Mouse (Mus musculus) spleen, adult 2 months (tissue): ENCODE data around the gene Lce1m. TPM values are rescaled to one million over a fixed set of nuclear protein-coding genes. Genes with fewer than 3 reads are reported as not detected.
"Not testable (repeated sequence)": the region's sequence is repeated elsewhere in the genome, so short reads cannot be mapped to it uniquely, and the experiment has no call there.

Experiments used
- DNase-seq, 2 experiments: peaks; one replicate each; pipeline versions ENCODE4 v3.0.0 to v3.0.0-alpha.2; 2012 to 2021; ENCODE audit warnings: low spot score in 2 of 2, low read depth in 1 of 2
- H3K27ac ChIP-seq: fragments of 200-500 bp; 2 replicates; pipeline ENCODE4 v1.5.1; 2012; ENCODE audit warnings: low read length, inconsistent platforms; ENCODE audit not compliant: insufficient read depth
- H3K27me3 ChIP-seq: fragments of 200-500 bp; 2 replicates; pipeline ENCODE4 v1.6.1; 2012; ENCODE audit warnings: mild to moderate bottlenecking, moderate library complexity, low read length, inconsistent platforms; ENCODE audit not compliant: control insufficient read depth, insufficient read depth
- H3K36me3 ChIP-seq: fragments of 200-500 bp; 2 replicates; pipeline ENCODE4 v1.6.1; 2012; ENCODE audit warnings: mild to moderate bottlenecking, low read length, inconsistent platforms; ENCODE audit not compliant: control insufficient read depth, insufficient read depth
- H3K4me1 ChIP-seq: fragments of 200-500 bp; 2 replicates; pipeline ENCODE4 v1.6.1; 2011; ENCODE audit warnings: inconsistent platforms; ENCODE audit not compliant: control insufficient read depth, insufficient read depth, insufficient read length
- H3K4me3 ChIP-seq: fragments of 200-500 bp; 2 replicates; pipeline ENCODE4 v1.5.1; 2011; ENCODE audit warnings: mild to moderate bottlenecking, inconsistent platforms; ENCODE audit not compliant: insufficient read depth, insufficient read length; ENCODE audit errors: extremely low read depth
- CTCF ChIP-seq: fragments of 200-500 bp; IDR thresholded peaks from 2 replicates; pipeline ENCODE4 v1.5.1; 2011; ENCODE audit warnings: mild to moderate bottlenecking, inconsistent platforms; ENCODE audit not compliant: insufficient read depth, insufficient read length, insufficient replicate concordance; ENCODE audit errors: extremely low read depth
- POLR2A ChIP-seq: fragments of 200-500 bp; IDR thresholded peaks from 2 replicates; pipeline ENCODE4 v1.6.1; 2011; ENCODE audit warnings: low read depth, low read length, inconsistent platforms
- WGBS: fragments of 180-500 bp; shearing (Covaris S2); methylation state at CpG from one replicate; pipeline ENCODE4 v1.1.7; 2018; 5-methylcytosine and 5-hydroxymethylcytosine counted together
- polyA plus RNA-seq: library from polyadenylated mRNA; depleted of rRNA; stranded (reverse); fragments of >200 nt; gene quantifications from 2 replicates; pipeline ENCODE4 v1.2.3, GENCODE M21; 2012; rRNA removed

Gene Lce1m
- not detected in 2 replicates for polyA plus RNA-seq

DNA sequence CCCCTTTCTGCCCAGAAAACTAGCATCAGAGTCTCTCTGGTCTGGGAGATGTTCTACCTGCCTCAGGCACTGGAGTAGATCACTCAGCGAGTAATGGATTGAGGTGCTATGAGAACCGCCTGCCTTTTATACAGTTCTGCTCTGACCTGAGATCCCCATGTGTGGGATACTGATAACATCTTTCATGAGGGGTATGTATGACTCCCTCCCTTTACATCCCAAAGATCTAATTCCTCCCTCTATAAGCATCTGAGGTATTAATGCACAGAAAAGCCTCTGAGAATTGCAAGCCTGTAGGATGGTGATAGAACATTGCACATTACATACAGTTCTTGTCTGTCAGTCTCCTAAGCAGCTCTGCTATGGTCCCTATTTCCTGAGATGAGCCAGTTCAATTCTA, at the start of gene Lce1m:
Gene Lce1m (minus strand): TSS at position 101 of the 400 bp plus-strand sequence.
- WGBS: 91% methylated on average over 2 of the region's 2 CpGs
- no peak within 1 kb of the TSS for H3K27ac ChIP-seq
- H3K27me3 ChIP-seq: no peaks in the 10 kb centered on the region
- no peaks in the 10 kb centered on the region for H3K36me3 ChIP-seq
- TF ChIP-seq POLR2A (no peak), CTCF (no peak)
- no peak for DNase-seq
- no peak within 1 kb of the TSS for H3K4me3 ChIP-seq
- no peaks in the 10 kb centered on the region for H3K4me1 ChIP-seq

DNA sequence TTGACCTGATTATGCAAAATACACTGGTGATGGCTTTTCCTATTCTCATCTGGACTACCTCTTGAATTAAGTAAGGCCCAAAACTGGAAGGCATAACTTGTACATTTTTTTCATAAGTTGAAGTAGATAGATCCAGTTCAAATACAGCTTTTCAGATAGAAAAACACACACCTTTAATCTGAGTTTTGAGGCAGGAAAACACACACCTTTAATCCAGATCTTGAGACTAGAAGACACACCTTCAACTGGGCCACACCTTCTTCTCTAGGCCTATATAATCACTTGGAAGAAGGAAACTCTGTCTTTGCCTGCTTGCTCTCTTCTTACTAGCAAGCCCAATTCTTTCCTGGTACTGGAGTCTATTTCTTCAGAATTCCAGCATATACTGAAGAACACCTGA, 49.7 kb upstream of the Lce1m start, which contains the start of gene Gm4858:
Gene Gm4858 (plus strand): TSS at position 301 of the 400 bp plus-strand sequence.
- not testable (repeated sequence) for H3K36me3 ChIP-seq, DNase-seq, H3K4me3 ChIP-seq, H3K27me3 ChIP-seq, H3K4me1 ChIP-seq, H3K27ac ChIP-seq

DNA sequence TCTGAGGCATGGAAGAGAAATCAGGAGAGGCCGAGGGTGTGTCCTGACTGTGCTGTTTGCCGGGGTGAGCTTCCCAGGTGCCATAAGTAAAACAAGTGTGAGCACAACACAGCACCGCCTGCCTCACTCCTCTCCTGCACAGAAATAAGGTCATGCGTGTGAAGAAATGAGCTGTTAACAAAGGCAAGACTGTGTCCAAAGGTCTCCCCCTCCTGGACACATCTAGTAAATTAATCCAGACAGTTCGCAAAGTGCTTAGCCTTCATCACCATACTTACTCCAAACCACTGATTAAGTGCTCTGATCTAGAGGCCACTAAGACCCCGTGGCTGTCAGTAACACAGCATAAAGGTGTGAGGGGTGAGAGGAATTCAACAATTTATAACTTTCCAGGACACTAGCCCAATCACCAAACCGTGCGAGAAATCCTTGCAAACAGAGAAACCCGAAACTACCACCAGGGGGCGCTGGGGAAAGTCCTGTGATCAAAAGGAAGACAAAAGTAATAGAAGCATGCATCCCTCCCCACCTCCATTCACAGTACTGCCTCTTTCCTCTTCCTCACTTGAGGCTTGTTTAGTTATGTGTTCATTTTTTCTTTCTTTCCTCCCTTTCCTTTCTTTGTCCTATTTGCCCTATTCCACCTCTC, 34.1 kb upstream of the Lce1m start:
- Histone ChIP-seq H3K27ac (no peak overlapping the region), H3K4me1 (no peaks in the 10 kb centered on the region), H3K27me3 (no peaks in the 10 kb centered on the region), H3K4me3 (no peak overlapping the region), H3K36me3 (no peaks in the 10 kb centered on the region)
- TF ChIP-seq CTCF (no peak), POLR2A (no peak)
- WGBS: 65% methylated on average over 10 of the region's 10 CpGs
- no peak for DNase-seq

DNA sequence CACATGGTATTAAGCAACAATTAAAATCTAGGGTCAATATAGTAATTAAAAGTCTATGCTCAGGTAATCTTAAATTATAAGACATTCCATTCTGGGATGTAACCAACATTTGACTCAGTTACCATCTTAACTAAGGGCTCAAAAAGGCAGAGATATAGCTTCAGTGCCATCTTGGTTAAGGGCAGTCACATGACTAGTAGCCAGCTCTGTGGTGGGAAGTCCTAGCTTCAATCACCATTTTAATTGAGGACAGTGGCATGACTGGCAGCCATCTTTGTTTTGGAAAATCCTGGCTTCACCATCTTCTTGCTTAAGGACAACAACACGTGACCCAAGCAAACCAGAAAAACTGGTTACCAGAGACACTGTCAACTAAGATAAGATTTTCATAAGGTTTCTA, 31.3 kb upstream of the Lce1m start:
- no peak for DNase-seq
- 88% methylated on average over 1 of the region's 1 CpGs for WGBS
- H3K27ac ChIP-seq: no peak overlapping the region
- H3K36me3 ChIP-seq: no peaks in the 10 kb centered on the region
- no peaks in the 10 kb centered on the region for H3K4me1 ChIP-seq
- H3K4me3 ChIP-seq: no peak overlapping the region
- H3K27me3 ChIP-seq: no peaks in the 10 kb centered on the region
- no peak for TF ChIP-seq POLR2A
- TF ChIP-seq CTCF: no peak

- no peak for DNase-seq
- no peak for TF ChIP-seq POLR2A
- TF ChIP-seq CTCF: no peak
- Histone ChIP-seq H3K27ac (no peak overlapping the region), H3K4me3 (no peak overlapping the region), H3K27me3 (no peaks in the 10 kb centered on the region), H3K4me1 (no peaks in the 10 kb centered on the region), H3K36me3 (no peaks in the 10 kb centered on the region)
- WGBS: 45% methylated on average over 5 of the region's 5 CpGs
Observed at GRCm38 (mm10) chr3:93031450-93031849, 12.6 kb upstream of the Lce1m start.

- 87% methylated on average over 2 of the region's 2 CpGs for WGBS
- DNase-seq: no peak
- Histone ChIP-seq H3K4me3 (no peak overlapping the region), H3K27ac (no peak overlapping the region), H3K27me3 (no peaks in the 10 kb centered on the region), H3K4me1 (no peaks in the 10 kb centered on the region), H3K36me3 (no peaks in the 10 kb centered on the region)
- TF ChIP-seq CTCF (no peak), POLR2A (no peak)
Observed at GRCm38 (mm10) chr3:93025486-93025885, 6.6 kb upstream of the Lce1m start.

- WGBS: 69% methylated on average over 3 of the region's 3 CpGs
- Histone ChIP-seq H3K4me1 (no peaks in the 10 kb centered on the region), H3K27me3 (no peaks in the 10 kb centered on the region), H3K4me3 (no peak overlapping the region), H3K36me3 (no peaks in the 10 kb centered on the region), H3K27ac (no peak overlapping the region)
- no peak for DNase-seq
- TF ChIP-seq CTCF (no peak), POLR2A (no peak)
Observed at GRCm38 (mm10) chr3:93023411-93024184, 4.7 kb upstream of the Lce1m start.
